Mouse (Mus musculus): ENCODE results near the gene Mavs.
"Not testable (repeated sequence)": the region's sequence is repeated elsewhere in the genome, so short reads cannot be mapped to it uniquely, and the experiment has no call there.

The Mavs gene

GRCm38 (mm10) chr2:131211026-131211615 is 22.7 kb upstream of the Mavs start:
- DNase-seq (ENCODE audit: low read depth, low spot score): no peak

- no peak for DNase-seq (ENCODE audit: low read depth, low spot score)
Observed at GRCm38 (mm10) chr2:131213773-131214172, 20.1 kb upstream of the Mavs start.

- DNase-seq (ENCODE audit: low read depth, low spot score): no peak
Observed at GRCm38 (mm10) chr2:131215941-131216858, 17.7 kb upstream of the Mavs start.

- DNase-seq (ENCODE audit: low read depth, low spot score): no peak
Observed at GRCm38 (mm10) chr2:131220030-131220429, 13.8 kb upstream of the Mavs start.

- DNase-seq (ENCODE audit: low read depth, low spot score): no peak
Observed at GRCm38 (mm10) chr2:131221853-131222515, 11.9 kb upstream of the Mavs start.

DNA sequence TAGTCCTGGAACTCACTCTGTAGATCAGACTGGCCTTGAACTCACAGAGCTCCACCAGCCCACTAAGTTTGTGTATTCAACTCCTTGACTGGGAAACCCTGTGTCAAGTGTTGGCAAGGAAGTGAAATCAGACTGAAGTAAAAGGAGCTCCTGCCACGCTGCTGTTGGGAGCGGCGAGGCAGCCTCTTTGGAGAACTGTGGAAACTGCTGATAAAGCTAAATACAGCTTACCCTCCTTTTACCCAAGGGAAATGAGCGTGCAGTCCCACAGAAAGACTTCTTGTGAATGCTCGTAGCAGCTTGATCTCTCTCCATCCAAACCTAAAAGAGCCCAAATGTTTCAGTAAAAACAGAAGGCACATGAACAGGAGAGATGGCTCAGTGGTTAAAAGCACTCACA is 11.3 kb upstream of the Mavs start:
- no peak for DNase-seq (ENCODE audit: low read depth, low spot score)

GRCm38 (mm10) chr2:131223569-131223968 is 10.3 kb upstream of the Mavs start:
- DNase-seq (ENCODE audit: low read depth, low spot score): no peak

DNA sequence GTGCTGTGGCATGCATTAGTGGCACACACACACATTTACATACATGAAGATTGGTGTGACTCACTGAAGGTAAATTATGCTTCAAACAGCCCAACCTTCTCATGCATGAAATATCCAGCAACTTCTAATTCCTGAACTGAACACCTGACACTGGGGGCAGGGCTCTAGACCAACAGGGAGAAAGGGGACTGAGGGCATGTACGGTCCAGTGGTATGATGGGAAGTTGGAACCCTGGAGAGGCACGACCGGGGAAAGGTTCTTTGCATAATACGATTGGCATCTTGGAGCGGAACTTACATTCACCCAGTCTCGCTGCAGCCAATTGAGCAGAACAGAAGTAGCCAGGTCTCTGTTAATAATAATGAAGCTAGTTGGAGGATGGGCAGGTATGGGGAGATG is 8.7 kb upstream of the Mavs start:
- no peak for DNase-seq (ENCODE audit: low read depth, low spot score)

- DNase-seq (ENCODE audit: low read depth, low spot score): not testable (repeated sequence)
Observed at GRCm38 (mm10) chr2:131226669-131227068, 7.2 kb upstream of the Mavs start.

- no peak for DNase-seq (ENCODE audit: low read depth, low spot score)
Observed at GRCm38 (mm10) chr2:131227243-131227642, 6.6 kb upstream of the Mavs start.

DNA sequence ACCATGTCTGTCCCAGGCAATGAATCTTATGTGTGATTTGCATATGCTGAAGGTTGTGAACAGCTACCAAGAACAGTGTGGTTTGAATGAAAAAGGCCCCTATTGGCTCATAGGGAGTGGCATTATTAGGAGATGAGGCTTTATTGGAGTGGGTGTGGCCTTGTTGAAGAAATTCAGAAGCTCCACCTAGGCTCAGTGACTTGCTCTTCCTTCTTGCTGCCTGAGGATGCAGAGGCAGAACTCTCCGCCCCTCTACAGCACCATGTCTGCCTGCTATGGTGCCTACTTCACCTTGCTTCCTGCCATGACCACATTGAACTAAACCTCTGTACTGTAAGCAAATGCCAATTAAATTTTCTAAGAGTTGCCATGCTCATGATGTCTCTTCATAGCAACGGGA is 1.3 kb upstream of the Mavs start:
- no peak for DNase-seq (ENCODE audit: low read depth, low spot score)

- DNase-seq (ENCODE audit: low read depth, low spot score): no peak
Observed at GRCm38 (mm10) chr2:131234127-131234650, 326 bp downstream of the Mavs start.

- DNase-seq (ENCODE audit: low read depth, low spot score): no peak
Observed at GRCm38 (mm10) chr2:131234970-131235635, 1.2 kb downstream of the Mavs start.

GRCm38 (mm10) chr2:131242180-131242579 is 8.3 kb downstream of the Mavs start:
- DNase-seq (ENCODE audit: low read depth, low spot score): no peak

GRCm38 (mm10) chr2:131242929-131243328 is 9.1 kb downstream of the Mavs start:
- DNase-seq (ENCODE audit: low read depth, low spot score): no peak

GRCm38 (mm10) chr2:131253681-131254328 is 19.9 kb downstream of the Mavs start:
- peak; percentile 46 for DNase-seq (ENCODE audit: low read depth, low spot score)

DNA sequence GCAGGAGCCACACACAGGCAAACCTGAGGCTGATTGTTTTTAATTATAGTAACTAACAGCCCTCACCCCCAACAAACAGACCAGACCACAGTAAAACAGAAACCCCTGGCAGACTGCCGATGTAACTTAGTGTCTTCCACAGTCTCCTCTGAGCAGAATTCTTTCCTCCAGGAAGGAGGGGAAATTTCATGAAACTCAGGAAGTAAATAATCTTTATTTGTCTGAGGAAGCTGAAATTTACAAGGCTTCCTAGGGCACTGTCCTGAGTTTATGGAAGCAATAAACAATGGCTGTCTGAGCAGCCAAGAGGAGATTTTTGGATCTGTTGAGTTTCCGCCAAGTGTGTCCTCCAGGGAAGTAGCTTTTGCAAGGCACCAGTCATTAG is 20.5 kb downstream of the Mavs start:
- DNase-seq (ENCODE audit: low read depth, low spot score): no peak

DNA sequence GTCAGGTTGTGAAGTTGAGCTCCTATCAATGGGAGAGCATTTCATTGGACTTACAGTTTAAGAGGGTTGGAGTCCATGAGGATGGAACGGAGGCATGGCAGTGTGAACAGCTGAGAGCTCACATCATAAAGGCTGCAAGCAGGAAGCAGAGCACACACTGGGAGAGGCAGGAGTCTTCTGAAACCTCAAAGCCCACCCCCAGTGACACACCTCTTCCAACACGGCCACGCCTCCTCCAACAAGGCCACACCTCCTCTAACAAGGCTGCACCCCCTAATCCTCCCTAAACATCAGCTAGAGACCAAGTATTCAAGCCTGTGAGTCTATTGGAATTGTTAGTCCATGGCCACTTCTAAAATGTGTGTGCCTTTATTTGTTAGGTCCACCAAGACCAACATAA is 21.9 kb downstream of the Mavs start:
- DNase-seq (ENCODE audit: low read depth, low spot score): no peak

DNA sequence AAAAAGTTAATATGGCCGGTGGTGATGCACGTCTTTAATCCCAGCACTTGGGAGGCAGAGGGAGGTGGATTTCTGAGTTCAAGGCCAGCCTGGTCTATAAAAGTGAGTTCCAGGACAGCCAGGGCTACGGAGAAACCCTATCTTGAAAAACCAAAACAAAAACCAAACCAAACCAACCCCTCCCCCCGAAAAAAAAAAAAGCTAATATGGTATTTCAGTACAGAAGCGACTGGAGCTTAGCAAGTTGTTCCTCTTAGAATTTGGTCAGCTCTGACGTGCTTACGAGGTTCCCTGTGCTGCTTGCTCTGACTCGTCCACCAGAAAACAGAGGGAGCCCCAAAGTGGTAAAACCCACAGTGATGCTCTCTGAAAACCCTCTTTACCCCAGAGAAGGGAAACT is 24.8 kb downstream of the Mavs start:
- DNase-seq (ENCODE audit: low read depth, low spot score): no peak

DNA sequence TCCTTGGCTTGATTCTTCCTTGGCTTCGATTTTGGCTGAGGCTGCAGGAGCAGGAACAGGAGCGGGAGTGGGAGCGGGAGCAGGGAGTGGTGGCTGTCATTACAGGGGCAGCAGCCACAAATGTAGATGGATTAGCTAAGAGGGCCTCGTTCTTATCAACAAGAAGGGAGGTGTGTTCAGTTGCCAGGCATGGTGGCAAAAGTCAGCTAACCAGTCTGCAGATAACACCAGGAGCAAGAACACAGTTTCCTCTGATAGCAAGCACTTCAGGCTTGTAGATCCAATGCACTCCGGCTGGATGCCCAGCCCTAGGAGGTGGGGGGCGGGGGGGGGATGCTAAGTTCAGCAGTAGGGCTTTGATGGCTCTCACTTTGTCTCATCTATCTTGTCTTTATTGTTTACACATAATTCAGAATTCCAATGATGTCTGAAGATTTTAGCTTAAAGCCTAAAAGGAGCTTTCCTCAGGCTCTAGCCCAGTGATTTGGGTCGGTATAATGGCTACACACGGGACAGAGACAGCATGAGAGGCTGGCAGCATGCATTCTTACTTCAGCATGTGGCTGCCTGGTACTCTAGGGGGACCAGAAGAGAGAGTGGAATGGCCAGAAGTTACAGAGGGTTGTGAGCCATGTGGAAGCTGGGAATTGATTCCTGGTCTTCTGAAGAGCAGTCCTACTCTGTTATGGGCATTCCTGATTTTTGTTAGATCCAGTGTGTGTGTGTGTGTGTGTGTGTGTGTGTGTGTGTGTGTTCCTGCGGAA is 26.9 kb downstream of the Mavs start:
- DNase-seq (ENCODE audit: low read depth, low spot score): no peak
